Mouse (Mus musculus) heart, postnatal 10 days (tissue): ENCODE measurements around the gene Plpp1. TPM values are rescaled to one million over a fixed set of nuclear protein-coding genes. Genes with fewer than 3 reads are reported as not detected.

ENCODE experiments used
- DNase-seq, 2 experiments: peaks; one replicate each; pipeline ENCODE4 v3.0.0; 2021
- intact Hi-C: fragments of 180-260 bp; cut with DNase I; formaldehyde crosslinking; loops from one replicate; pipeline ENCODE4 v1.15.1; 2025
- total RNA-seq, 2 experiments: library from RNA; stranded (reverse); gene quantifications; 2 replicates each; pipeline ENCODE4 v1.2.3; 2021

The Plpp1 gene
- total RNA-seq, 2 experiments from 2014 or later = 89.0 to 90.0 TPM

- intact Hi-C loops = loop anchor here (2.0 kb wide), 1 partner anchor 25 kb away; no protein-coding TSS in a partner anchor
- DNase-seq = peak in 1 of 2 experiments; percentile 31
Measured at GRCm38 (mm10) chr13:112809504-112810247, 9.1 kb downstream of the Plpp1 start.

DNA sequence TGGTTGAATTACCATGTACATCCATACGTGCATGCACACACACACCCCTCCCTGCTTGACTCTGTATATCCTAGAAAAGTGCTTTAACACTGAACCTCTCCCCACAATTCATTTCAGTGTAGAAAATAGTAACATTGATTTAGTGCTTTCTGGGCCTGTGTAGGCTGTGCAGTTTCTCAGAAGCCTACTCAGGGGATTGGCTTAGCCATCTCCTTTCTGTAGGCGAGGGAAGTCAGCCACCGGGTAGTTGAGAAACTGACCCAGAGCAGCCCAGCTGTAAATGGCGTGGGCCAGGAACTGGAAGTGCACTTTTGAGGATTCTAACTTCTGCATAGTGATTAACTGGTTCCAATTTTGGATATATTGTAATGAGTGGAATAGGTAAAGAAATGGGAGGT lies 9.7 kb downstream of the Plpp1 start:
- intact Hi-C loops = loop anchor here (2.0 kb wide), 1 partner anchor 25 kb away; no protein-coding TSS in a partner anchor
- DNase-seq = no peak

DNA sequence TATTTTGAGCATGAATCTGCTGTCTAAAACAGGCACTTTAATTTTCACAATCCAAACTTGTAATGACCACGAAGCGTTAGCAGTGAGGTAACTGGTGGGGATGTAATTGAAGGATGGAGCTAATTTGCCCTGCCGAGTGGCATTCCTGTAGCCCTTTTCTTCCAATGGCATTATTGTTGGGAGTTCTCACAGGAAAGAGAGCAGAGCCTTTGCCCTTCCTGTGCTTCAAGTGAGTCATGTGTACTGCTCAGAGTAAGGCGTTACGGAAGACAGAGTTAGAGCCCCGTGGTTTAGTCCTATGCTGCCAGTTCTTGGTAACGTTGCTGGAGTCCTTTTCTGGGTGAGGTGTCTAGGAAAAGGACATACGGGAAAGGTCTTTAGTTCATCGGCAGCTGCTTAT lies 10.2 kb downstream of the Plpp1 start:
- no peak for DNase-seq
- intact Hi-C loops = loop anchor here (2.0 kb wide), 1 partner anchor 24 kb away; no protein-coding TSS in a partner anchor

GRCm38 (mm10) chr13:112811708-112812403 lies 11.3 kb downstream of the Plpp1 start:
- DNase-seq = no peak
- intact Hi-C loops = loop anchor here (2.0 kb wide), 1 partner anchor 23 kb away; no protein-coding TSS in a partner anchor

DNA sequence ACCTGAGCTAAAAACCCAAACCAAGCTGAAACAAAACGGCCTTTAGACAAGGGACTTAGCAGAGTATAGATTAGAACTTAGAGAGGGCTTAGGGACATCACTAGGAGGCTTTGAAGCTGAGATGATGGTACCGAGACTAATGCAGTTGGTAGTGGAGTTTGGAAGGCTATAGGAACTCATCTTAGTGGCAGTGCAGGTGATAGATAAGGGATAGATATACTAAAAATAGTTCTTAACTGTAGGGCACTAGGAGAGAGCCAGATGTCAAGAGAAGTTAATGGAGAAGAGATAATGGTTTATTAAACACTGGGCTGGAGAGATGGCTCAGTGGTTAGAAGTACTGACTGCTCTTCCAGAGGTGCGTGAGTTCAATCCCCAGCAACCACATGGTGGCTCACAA lies 15.4 kb downstream of the Plpp1 start:
- intact Hi-C loops = no loop called here
- no peak for DNase-seq

- intact Hi-C loops = no loop called here
- DNase-seq = no peak
Measured at GRCm38 (mm10) chr13:112818125-112818524, 17.5 kb downstream of the Plpp1 start.

DNA sequence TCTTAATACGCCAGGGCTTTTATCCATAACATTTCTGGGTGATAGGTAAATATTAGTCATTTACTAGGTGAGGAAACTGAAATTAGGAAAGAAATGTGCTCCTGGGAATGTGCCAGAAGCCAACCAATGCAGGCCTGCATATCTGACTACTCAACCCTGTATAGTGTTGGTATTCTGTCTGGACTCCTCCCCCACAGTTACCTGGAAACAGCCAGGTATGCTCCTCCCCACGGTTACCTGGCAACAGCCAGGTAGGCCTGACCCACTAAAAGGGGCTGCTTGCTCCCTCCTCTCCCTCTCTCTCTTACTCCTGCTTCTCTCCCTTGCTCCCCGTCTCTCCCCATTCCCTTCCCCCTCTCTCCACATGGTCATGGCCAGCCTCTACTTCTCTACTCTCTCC lies 21.8 kb downstream of the Plpp1 start:
- intact Hi-C loops = no loop called here
- DNase-seq = no peak

GRCm38 (mm10) chr13:112823236-112823910 lies 22.8 kb downstream of the Plpp1 start:
- DNase-seq = peak in 1 of 2 experiments; percentile 48
- intact Hi-C loops = no loop called here

GRCm38 (mm10) chr13:112823911-112824648 lies 23.5 kb downstream of the Plpp1 start:
- intact Hi-C loops = no loop called here
- peak; percentile 39 to 52 for DNase-seq

GRCm38 (mm10) chr13:112825479-112825878 lies 24.9 kb downstream of the Plpp1 start:
- no peak for DNase-seq
- intact Hi-C loops = no loop called here

GRCm38 (mm10) chr13:112829619-112830018 lies 29.0 kb downstream of the Plpp1 start:
- no peak for DNase-seq
- intact Hi-C loops = no loop called here

- no peak for DNase-seq
- intact Hi-C loops = no loop called here
Measured at GRCm38 (mm10) chr13:112832589-112832988, 32.0 kb downstream of the Plpp1 start.

DNA sequence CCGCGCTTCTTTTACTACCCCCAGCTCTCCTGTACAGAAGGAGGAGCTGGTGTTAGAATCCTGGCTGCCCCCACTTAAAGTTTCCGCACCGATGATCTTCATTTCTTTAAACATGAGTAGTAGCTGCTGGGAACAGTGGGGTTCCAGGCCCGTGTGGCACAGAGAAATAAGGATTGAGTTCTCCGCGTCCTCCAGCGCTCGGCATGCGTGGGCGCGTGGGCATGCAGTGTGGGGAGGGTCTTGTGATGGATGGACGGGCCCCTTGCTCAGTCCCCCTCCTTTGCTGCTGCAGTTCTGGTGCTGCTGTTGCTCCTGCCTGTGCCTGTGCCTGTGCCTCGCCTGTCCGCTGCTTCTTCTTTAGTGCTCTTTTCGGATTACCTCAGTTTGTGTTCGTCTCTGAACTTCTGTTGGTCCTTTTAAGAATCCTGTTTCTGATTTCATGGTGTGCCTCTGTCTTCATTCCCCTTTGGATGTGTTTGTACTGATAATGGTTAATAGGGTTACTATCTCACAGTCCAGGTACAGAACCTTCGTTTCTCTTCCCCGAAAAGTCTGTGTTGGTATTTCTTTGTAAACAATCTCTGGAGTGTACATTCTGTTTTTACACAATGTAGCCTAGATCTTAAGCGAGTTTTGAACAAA lies 32.8 kb downstream of the Plpp1 start:
- intact Hi-C loops = no loop called here
- no peak for DNase-seq

GRCm38 (mm10) chr13:112833895-112834263 lies 33.3 kb downstream of the Plpp1 start:
- intact Hi-C loops = loop anchor here (2.0 kb wide), 1 partner anchor 23 kb away; no protein-coding TSS in a partner anchor
- no peak for DNase-seq

GRCm38 (mm10) chr13:112835113-112835512 lies 34.5 kb downstream of the Plpp1 start:
- intact Hi-C loops = loop anchor here (2.0 kb wide), 1 partner anchor 24 kb away; no protein-coding TSS in a partner anchor
- peak; percentile 34 to 47 for DNase-seq

- DNase-seq = no peak
- intact Hi-C loops = no loop called here
Measured at GRCm38 (mm10) chr13:112836951-112837350, 36.4 kb downstream of the Plpp1 start.

DNA sequence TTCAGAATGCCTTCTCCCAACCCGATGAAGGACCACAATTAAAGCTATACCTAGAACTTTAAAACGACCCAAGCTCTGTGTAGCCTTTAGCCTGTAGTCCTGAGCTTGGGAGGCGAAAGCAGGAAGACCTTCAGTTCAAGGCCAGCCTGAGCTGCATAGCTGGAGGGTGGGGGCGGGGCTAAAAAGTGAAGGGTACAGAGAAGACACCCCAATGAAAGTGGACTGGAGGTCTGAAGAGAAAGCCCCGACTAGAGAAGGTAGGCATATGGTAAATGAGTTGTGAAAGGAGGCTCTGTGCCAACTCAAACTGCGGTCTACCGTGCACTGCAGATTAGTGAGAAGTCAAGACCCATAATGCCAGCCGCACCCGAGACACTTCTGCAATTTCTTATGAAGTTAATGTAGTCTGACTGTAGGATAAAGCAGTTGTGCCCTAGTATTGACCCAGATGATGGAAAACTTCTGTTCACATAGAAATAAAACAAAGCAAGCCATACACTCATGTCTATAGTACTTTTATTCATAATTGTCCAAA lies 37.1 kb downstream of the Plpp1 start:
- intact Hi-C loops = no loop called here
- no peak for DNase-seq

- intact Hi-C loops = no loop called here
- no peak for DNase-seq
Measured at GRCm38 (mm10) chr13:112838562-112839232, 38.1 kb downstream of the Plpp1 start.
